Mouse (Mus musculus) brain, embryonic 18.5 days (tissue): ENCODE results near the gene Eif3l.
A peak's percentile ranks its signal among the peaks of the same experiment; 100 is the strongest.

Experiments
- DNase-seq: peaks from one replicate; pipeline ENCODE4 v3.0.0-alpha.2; 2012; ENCODE audit warnings: low read depth, low spot score

Gene Eif3l

GRCm38 (mm10) chr15:79123751-79124150, 48.8 kb downstream of the Eif3l start:
- DNase-seq, result no peak

DNA sequence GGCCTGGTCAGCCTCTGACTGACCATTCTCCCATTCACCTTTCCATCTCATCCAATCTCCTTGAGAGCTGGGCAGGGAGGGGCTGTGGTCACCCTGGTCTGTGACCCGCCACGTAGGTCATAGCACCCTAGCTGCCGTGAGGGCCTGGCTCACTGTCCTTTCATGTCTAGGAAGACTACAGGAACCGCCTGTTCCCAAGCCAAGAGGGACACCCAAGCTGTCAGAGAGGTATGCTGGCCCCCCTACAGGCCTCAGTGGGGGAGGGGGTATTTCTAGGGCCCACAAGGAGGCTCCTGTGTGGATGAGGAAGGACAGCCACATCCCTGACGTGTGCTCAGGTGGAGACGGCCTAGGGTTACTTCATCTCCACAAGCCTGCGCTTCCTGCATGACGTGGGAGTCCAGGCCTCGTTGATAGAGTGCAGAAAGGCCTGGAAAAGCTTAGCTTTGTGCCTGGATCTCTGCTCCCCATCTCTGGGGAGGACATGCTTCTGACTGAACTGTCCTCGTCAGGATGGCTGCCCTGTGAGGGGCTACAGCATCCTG, 49.4 kb downstream of the Eif3l start:
- no peak for DNase-seq

GRCm38 (mm10) chr15:79126217-79126932, 51.4 kb downstream of the Eif3l start:
- no peak for DNase-seq

DNA sequence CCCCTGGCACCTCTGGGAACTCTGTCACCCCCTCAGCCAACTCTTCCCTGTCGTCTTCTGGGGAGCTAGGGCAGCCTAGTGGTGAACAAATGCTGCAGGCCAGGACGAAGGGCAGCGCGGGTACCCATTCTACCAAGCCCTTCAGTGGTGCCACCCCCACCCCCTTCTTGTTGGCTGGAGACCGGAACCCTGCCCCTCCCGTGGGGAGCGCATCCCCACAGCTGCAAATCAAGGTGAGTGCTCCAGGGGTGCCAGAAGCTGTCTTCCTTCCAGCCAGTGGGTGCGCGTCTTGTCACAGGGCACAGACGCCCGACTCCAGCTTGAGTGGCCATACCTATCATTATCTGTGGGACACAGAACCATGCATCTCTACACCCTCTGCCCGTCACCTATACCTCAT, 52.1 kb downstream of the Eif3l start:
- no peak for DNase-seq

- DNase-seq, result no peak
These were observed 53.2 kb downstream of the Eif3l start for GRCm38 (mm10) chr15:79128208-79128607.

DNA sequence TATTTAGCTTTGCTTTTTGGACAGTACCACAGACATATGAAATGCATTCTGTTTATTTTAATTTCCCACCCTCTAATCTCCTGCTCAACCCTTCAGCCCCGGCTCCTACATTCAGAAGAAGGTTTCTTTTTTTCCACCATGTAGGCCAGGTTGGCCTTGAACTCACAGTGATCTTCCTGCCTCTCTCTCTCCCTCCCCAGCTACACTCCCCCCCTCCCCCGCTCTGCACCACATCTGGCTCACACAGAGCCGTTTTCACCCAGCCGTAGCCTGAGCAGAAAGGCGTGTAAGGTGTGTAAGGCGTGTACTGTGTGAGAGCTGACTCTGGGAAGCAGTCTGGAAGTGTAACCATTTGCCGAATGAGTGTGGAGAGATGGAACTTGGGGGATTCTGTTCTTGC, 54.3 kb downstream of the Eif3l start:
- no peak for DNase-seq

DNA sequence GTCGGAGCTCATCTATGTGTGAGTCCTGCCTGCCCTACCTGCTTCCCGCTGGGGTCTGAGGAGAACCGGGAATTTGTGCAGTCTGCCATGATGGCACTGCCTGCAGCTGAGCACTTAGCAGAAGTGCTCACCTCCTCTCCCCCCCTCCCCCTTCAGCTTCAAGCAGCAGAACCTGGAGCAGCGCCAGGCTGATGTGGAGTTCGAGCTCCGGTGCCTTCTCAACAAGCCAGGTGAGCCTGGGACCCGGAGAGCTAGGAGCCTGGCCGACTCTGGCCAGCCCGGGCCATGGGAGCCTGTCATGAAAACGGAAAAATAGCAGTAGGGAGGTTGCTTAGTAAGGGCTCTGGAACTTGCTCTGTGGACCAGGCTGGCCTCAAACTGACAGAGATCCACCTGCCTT, 55.8 kb downstream of the Eif3l start:
- DNase-seq, result no peak

DNA sequence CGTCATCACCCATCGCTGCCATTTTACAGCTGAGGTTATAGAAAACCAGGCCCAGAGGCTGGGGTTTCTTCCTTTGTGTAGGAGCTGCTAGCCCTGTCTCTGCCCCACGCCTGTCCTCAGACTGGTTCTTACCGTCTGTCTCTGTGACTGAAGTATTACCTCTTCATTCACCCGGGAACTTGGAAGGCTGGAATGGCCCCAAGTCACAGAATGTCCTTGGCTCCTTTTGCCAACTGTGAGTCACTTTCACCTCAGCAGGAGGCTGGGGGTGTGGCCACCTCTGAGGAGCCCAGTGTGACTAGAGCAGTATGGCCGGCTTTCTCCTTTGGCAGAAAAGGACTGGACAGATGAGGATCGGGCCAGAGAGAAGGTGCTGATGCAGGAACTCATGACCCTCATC, 56.5 kb downstream of the Eif3l start:
- no peak for DNase-seq

DNA sequence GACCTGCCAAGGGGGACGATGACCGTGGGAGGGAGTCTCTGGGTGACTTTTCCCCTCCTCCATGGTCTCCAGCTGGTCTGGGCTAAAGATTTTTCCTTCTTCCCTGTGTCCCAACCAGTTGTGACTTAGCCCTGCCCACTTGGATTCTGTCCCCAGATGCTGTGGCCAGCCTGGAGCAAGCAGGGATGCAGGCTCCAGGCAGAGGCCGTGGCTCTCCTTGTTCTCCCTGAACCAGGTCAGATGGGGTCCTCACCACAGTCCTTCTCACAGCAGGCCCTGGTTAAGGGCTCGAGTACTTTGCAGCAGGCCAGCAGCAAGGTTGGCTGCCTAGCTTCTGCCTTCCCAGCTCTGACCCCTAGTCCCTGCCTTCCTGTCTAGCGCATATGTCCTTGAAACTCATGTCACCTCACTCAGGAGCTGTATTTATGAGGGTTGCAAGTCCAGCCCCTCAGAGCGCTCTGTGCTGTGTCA, 58.2 kb downstream of the Eif3l start:
- DNase-seq, result no peak

DNA sequence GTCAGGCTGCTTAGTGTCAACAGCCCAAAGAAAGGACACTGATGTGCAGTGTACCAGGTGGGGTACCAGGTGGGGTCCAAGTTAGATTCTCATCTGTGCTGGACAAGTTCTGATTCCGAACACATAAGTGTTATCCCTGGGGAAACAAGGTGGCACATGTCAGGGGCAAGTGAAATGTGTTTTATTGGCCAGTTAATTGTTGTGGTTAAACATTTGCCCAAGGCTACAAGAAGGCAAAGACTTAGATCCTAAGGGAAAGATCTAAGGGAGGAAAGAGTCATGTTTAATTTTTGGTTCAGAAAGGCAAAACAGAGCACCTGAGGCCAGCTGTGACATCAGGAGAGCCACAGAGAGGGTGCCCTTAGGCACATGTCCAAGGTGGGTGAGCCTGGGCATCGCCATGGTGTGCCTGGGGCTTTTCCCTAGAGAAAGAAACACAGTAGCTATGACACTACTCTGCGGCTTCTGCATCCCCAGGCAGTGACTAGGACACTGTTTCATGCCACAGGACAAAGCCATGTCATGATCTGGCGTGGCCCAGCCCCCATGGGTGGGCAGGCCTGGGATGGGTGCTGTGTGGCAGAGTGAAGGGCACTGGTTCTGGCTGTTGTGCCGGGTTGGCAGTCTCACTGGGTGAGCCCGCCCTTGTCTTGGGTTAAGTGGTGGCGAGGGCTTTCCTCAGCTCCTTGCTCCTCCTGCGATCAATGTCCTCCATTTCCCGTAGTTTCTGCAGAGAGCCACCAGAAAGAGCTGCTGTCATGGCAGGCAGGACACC, 59.7 kb downstream of the Eif3l start:
- no peak for DNase-seq

GRCm38 (mm10) chr15:79135332-79135731, 60.4 kb downstream of the Eif3l start:
- no peak for DNase-seq

DNA sequence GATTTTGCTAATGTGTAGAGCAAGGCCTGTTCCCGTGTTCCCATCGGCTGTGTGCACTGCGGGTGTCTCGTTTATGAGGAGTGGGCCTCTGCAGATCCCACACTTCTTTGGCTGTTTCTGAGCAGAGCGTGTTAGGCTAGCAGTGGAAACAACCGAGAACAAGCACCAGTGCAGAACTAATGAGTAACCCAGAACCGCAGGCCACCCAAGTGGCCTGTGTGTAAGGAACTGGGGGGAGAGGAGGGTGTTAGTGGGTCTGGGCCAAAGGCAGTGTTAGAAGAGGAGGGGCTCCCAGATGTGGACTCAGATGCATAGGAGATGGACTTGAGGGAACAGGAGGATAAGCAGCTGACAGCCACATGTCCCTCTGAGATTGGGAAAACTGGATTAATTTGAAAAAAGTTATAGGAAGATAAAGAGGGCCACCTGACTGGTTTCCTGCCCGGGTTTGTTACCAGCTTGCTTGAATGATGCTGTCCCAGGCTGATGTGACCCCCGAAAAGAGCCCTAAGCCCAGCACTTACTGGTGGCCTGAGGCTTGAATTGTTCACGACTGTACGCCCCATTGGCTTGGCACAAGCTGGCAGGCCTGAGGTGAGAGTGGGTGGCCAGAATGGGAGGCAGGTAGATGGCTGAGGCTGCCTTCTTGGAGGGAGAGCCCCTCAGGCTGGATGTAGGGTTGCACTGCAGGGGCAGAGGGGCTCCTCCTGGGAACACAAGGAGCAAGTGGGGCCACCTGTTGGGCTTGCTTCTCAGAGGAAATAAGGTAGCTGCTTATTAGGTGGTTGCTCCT, 61.0 kb downstream of the Eif3l start:
- no peak for DNase-seq

DNA sequence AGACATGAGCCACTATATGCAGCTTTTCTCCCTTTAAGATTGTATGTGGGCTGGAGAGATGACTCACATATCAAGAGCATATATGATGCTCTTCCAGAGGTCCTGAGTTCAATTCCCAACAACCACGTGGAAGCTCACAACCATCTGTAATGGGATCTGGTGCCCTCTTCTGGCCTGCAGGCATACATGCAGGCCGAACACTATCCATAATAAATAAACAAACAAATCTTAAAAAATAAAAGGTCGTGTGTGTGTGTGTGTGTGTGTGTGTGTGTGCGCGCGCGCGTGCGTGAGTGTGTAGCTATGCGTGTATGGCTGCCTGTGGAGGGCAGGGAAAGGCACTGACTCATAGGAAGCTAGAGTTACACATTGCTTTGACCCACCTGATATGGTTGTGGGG, 64.7 kb downstream of the Eif3l start:
- DNase-seq, result no peak

GRCm38 (mm10) chr15:79140866-79141565, 66.0 kb downstream of the Eif3l start, which contains the start of the genes Polr2f and 1700088E04Rik:
Polr2f (plus strand) TSS chr15:79141009.
1700088E04Rik (minus strand) TSS chr15:79141253.
- peak; percentile 85 for DNase-seq

DNA sequence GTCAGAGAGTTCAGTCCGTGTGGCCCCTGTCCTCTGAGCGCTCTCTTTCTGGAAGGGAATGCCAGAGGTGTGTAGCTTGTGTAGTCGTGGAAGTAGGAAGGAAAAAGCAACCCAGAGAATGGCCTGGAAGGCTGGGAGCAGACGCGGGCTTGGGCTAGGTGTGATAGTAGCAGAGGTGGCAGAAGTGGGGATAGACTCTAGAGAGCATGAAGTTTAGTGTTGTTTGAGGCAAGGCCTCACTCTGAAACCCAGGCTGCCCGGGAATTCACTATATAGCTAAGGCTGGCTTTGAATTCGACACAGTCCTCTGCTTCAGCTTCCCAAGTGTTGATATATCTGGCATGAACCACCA, 66.6 kb downstream of the Eif3l start:
- no peak for DNase-seq

GRCm38 (mm10) chr15:79143316-79143715, 68.3 kb downstream of the Eif3l start:
- no peak for DNase-seq
